Mouse (Mus musculus) heart, adult 2 months (tissue): ENCODE results near the gene Ndufa4l2. TPM values are rescaled to one million over a fixed set of nuclear protein-coding genes. Genes with fewer than 3 reads are reported as not detected.

Experiments
- DNase-seq, 2 experiments: peaks; one replicate each; pipeline ENCODE4 v3.0.0; 2021
- H3K27ac ChIP-seq: fragments of 200-600 bp; 2 replicates; pipeline ENCODE4 v1.8.1; 2022
- H3K27me3 ChIP-seq: fragments of 200-500 bp; 2 replicates; pipeline ENCODE4 v1.6.1; 2012; ENCODE audit warnings: mild to moderate bottlenecking, low read length, inconsistent platforms, mixed read lengths; ENCODE audit not compliant: control insufficient read depth, insufficient read depth
- H3K36me3 ChIP-seq: fragments of 200-500 bp; 2 replicates; pipeline ENCODE4 v1.6.1; 2012; ENCODE audit warnings: low read length, inconsistent platforms; ENCODE audit not compliant: control insufficient read depth, insufficient read depth
- H3K4me1 ChIP-seq: fragments of 200-500 bp; 2 replicates; pipeline ENCODE4 v1.6.1; 2011; ENCODE audit warnings: low read length; ENCODE audit not compliant: control insufficient read depth, insufficient read depth
- H3K4me3 ChIP-seq: fragments of 200-600 bp; 2 replicates; pipeline ENCODE4 v1.8.1; 2022
- H3K79me2 ChIP-seq: fragments of 200-500 bp; replicated peaks from 2 replicates; pipeline ENCODE4 v1.6.1; 2012; ENCODE audit warnings: mild to moderate bottlenecking, inconsistent platforms, low read length, moderate library complexity, mixed read lengths; ENCODE audit not compliant: control insufficient read depth, insufficient read depth
- H3K9ac ChIP-seq: fragments of 200-500 bp; 2 replicates; pipeline ENCODE4 v1.6.1; 2012; ENCODE audit warnings: low read depth, mild to moderate bottlenecking, control low read depth, inconsistent platforms, low read length, mixed read lengths
- CTCF ChIP-seq: fragments of 200-600 bp; IDR thresholded peaks from 2 replicates; pipeline ENCODE4 v1.8.1; 2022; ENCODE audit warnings: antibody characterized with exemption, mild to moderate bottlenecking, moderate library complexity
- EP300 ChIP-seq: fragments of 200-500 bp; IDR thresholded peaks from 2 replicates; pipeline ENCODE4 v1.6.1; 2011; ENCODE audit warnings: low read depth, low read length, control low read depth; ENCODE audit not compliant: insufficient read depth
- POLR2A ChIP-seq: fragments of 200-500 bp; IDR thresholded peaks from 2 replicates; pipeline ENCODE4 v1.6.1; 2011; ENCODE audit warnings: mild to moderate bottlenecking, low read depth, low read length, control low read depth; ENCODE audit not compliant: insufficient read depth
- WGBS: fragments of 180-500 bp; shearing (Covaris S2); methylation state at CpG from one replicate; pipeline ENCODE4 v1.1.7; 2018; 5-methylcytosine and 5-hydroxymethylcytosine counted together
- intact Hi-C: fragments of 180-260 bp; cut with DNase I; formaldehyde crosslinking; loops from one replicate; pipeline ENCODE4 v1.15.1; 2025
- polyA plus RNA-seq: library from polyadenylated mRNA; depleted of rRNA; stranded (reverse); fragments of >200 nt; gene quantifications from 2 replicates; pipeline ENCODE4 v1.2.3, GENCODE M21; 2012
- total RNA-seq, 2 experiments: library from RNA; stranded (reverse); gene quantifications; 2 replicates each; pipeline ENCODE4 v1.2.3; 2021

Ndufa4l2 gene
- total and polyA plus RNA-seq, 3 experiments, result 20.1 to 45.1 (median 27.9) TPM

DNA sequence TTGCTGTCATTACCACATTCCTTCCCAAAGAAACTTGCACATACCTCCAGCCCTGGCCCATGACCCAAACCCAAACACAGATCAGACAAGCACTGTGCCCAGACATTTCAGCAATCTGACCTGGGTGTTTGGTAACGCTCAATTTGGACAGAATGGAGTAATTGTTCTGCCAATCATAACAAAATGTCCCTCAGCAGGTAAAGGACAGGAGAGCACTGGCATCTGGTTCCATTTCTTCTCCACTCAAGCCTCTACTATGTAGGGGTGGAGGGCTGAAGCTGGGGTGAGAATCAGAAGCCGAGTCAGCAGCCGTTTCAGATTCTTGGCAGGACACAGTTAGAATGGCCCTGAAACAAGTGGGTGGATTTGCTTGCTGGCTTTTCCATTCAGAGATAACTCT lies 22.6 kb upstream of the Ndufa4l2 start:
- whole genome bisulfite sequencing, result 66% methylated on average over 3 of the region's 3 CpGs
- no peak overlapping the region for H3K27ac ChIP-seq
- H3K4me1 ChIP-seq, result no peaks in the 10 kb centered on the region

DNA sequence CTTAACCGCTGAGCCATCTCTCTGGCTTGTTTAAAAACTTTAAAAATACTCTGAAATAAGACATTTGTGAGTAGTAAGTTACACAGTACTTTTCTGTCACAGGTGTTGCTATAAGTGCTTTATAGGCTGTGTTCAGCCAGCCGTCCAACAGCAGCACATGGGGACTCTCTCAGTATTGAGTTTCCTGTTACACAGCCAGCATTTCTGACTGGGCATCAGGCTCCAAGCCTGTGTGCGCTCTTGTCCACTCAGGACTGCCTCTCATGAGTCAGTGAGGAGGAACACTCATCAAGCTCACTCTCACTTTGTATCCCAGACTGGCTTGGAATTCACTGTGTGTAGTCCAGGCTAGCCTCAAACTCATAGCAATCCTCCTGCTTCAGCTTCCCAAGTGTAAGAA lies 18.6 kb upstream of the Ndufa4l2 start:
- intact Hi-C loops, result no loop called here
- 95% methylated on average over 3 of the region's 3 CpGs for WGBS
- H3K9ac ChIP-seq, result no peak overlapping the region
- no peak overlapping the region for H3K4me3 ChIP-seq
- no peaks in the 10 kb centered on the region for H3K36me3 ChIP-seq
- DNase-seq, result no peak
- no peak overlapping the region for H3K27ac ChIP-seq
- no peak for TF ChIP-seq CTCF
- H3K27me3 ChIP-seq, result no peaks in the 10 kb centered on the region
- H3K79me2 ChIP-seq, result no peaks in the 10 kb centered on the region
- no peaks in the 10 kb centered on the region for H3K4me1 ChIP-seq

More for the DNA sequence above, 22.6 kb upstream of the Ndufa4l2 start:
- Histone ChIP-seq H3K9ac (no peak overlapping the region), H3K4me3 (no peak overlapping the region), H3K36me3 (no peaks in the 10 kb centered on the region), H3K27me3 (no peaks in the 10 kb centered on the region), H3K79me2 (no peaks in the 10 kb centered on the region)
- DNase-seq, result no peak
- intact Hi-C loops, result no loop called here
- TF ChIP-seq CTCF, result no peak
- no peak for TF ChIP-seq POLR2A
- no peak for TF ChIP-seq EP300

DNA sequence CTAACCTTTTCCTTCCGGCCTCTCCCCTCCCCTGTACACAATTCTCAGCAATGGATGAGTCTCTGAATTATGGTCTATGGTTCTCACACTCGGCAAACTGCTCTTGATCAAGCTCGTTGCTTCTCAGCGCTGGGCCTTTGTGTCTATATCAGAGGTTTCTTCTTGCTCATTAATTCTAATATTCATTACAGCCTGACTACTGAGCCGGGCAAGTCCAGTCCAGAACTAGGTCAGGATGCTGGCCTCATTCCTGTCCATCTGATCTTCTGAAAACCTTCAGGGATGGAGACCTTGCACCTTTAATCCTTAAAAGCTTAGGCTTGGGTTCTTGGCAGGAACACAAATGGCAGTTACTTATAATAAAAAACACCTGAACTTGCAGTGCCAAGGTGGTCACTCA lies 15.3 kb upstream of the Ndufa4l2 start:
- intact Hi-C loops, result no loop called here
- Histone ChIP-seq H3K27ac (no peak overlapping the region), H3K4me3 (no peak overlapping the region), H3K9ac (no peak overlapping the region), H3K36me3 (no peaks in the 10 kb centered on the region), H3K79me2 (no peaks in the 10 kb centered on the region), H3K4me1 (no peaks in the 10 kb centered on the region), H3K27me3 (no peaks in the 10 kb centered on the region)
- DNase-seq, result no peak
- 79% methylated on average over 5 of the region's 5 CpGs for WGBS
- TF ChIP-seq POLR2A (no peak), CTCF (no peak), EP300 (no peak)

DNA sequence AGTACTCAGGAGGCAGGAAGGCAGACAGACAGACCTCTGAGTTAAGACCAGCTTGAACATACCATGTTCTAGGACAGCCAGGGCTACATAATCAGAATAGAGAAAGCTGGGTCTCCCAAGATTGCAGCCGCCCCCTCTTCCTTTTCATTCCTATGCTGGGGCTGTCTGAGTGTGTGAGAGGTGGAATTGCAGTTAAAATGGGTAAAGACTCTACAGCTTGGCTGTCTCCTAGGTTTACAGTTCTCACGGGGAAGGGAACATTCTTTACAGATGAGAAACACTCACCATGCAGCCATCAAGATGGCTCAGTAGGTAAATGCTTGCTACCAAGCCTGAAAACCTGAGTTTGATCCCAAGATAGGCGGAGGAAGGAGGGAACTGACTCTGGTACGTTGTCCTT lies 14.7 kb upstream of the Ndufa4l2 start:
- Histone ChIP-seq H3K27ac (no peak overlapping the region), H3K27me3 (no peaks in the 10 kb centered on the region)
- intact Hi-C loops, result no loop called here

DNA sequence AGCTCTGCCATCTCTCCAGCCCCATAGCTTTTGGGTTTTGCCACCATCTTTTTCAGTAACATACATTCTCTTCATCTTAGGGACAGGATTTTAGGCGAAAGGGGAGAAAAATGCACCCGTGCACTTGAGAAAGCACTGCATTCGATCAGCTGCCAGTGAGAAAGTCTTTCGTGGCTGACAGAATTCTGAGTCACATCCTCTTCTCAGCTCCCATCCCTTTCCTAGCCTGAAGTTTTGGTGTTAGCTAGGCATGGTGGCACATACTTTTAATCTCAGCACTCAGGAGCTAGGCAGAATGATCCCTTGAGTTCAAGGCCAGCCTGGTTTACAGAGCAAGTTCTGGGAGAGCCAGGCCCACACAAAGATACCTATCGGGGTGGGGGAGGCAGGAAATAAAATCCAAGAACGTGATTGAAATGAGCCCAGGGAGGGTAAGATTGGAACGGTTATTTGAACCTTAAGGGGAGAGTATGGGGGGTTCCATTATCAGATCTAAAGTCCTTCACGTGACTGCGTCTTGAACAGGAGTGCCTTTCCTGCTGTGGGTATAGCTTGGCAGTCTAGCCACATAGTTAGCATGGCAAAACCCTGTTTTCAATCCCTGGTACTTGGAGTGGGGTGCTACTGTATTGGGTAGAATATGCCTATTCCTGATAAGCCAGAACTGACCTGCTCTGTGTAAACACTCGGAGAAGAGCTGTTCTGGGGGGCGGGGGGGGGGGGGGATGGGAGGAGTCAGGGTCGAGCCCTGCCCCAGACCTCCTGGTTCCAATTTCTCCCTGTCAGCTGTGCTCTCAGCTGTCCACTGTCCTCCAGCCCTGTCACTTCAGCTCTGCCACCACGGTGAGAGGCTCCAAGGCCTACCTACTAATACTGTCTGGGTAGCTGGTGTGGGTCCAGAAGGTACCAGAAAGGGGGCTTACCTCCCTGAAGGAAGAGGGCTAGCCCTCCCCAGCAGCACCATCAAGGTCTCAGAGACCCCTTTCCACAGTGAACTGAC lies 13.6 kb upstream of the Ndufa4l2 start, which contains the start of gene Stac3:
Gene Stac3 (plus strand): TSS at position 793 of the 1,000 bp plus-strand sequence.
- intact Hi-C loops, result no loop called here
- no peaks in the 10 kb centered on the region for H3K79me2 ChIP-seq
- H3K36me3 ChIP-seq, result no peaks in the 10 kb centered on the region
- H3K4me1 ChIP-seq, result no peaks in the 10 kb centered on the region
- 63% methylated on average over 13 of the region's 13 CpGs for WGBS
- H3K27ac ChIP-seq, result no peak within 1 kb of the TSS
- no peak within 1 kb of the TSS for H3K4me3 ChIP-seq
- no peaks in the 10 kb centered on the region for H3K27me3 ChIP-seq
- no peak within 1 kb of the TSS for H3K9ac ChIP-seq
- no peak for TF ChIP-seq POLR2A
- no peak for TF ChIP-seq EP300
- no peak for TF ChIP-seq CTCF
- no peak for DNase-seq

More for the DNA sequence above, 14.7 kb upstream of the Ndufa4l2 start:
- H3K4me1 ChIP-seq, result no peaks in the 10 kb centered on the region
- H3K4me3 ChIP-seq, result no peak overlapping the region
- H3K9ac ChIP-seq, result no peak overlapping the region
- H3K36me3 ChIP-seq, result no peaks in the 10 kb centered on the region
- no peaks in the 10 kb centered on the region for H3K79me2 ChIP-seq
- DNase-seq, result no peak
- TF ChIP-seq CTCF, result no peak
- TF ChIP-seq EP300, result no peak
- TF ChIP-seq POLR2A, result no peak
- 89% methylated on average over 4 of the region's 4 CpGs for WGBS

DNA sequence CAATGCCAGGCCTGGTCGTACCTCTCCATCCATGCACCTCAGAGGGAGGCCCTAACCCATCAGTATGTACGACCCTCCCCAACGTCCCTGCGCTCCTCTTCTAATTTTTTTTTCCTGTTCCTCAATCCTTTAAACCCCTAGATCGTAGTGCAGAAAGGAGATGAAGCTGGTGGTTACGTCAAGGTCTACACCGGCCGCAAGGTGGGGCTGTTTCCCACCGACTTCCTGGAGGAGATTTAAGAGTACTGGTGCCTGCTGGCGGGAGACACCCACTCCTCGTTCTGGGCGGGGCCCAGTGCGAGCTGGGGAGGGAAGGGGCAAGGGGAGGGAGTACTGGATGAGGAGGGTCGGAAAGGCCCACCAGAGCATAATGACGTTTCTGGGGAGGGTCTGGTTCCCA lies 6.5 kb upstream of the Ndufa4l2 start:
- H3K9ac ChIP-seq, result no peak overlapping the region
- 25% methylated on average over 15 of the region's 15 CpGs for WGBS
- peaks cover 1% of the 10 kb centered on the region; the same call in 1 of the 2 replicates for H3K4me1 ChIP-seq
- no peak overlapping the region for H3K27ac ChIP-seq
- intact Hi-C loops, result no loop called here
- TF ChIP-seq POLR2A (no peak), CTCF (peak; percentile 69)
- no peaks in the 10 kb centered on the region for H3K79me2 ChIP-seq
- no peaks in the 10 kb centered on the region for H3K36me3 ChIP-seq
- peaks cover 2% of the 10 kb centered on the region; the same call in 1 of the 2 replicates for H3K27me3 ChIP-seq
- DNase-seq, result peak; percentile 65 to 71
- no peak overlapping the region for H3K4me3 ChIP-seq
